Mouse (Mus musculus): ENCODE measurements at regions not wholly inside any gene's neighbourhood (a gene's known extent, or its start where the extent isn't known, plus 50 kb on each side); places are given as distances from the start of the nearest gene placed in this dataset.

DNA sequence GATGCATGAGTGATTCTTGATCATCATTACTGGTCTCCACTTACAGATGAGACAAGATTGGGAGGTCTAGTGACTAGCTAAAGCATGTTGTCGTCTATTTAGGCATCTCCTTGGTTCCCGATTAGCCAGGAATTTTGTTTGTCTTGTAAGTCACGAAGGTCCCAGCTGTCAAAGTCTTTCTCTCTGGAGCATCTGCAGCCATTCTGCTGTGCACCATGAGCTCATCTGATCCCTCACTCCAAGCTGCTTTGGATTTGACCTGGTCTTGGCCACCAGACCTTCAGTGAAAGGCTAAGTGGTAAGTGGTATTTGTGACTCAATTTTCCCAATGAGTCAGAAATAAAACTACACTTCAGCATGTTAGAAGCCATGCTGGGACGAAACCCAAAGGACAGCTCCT is 53.3 kb upstream of the Creb5 start:
- TF ChIP-seq CTCF (IDR thresholded peaks at IDR 0.05; ENCODE audit: control insufficient read depth, insufficient read depth, insufficient read length) (no peak), MYOD1 (IDR thresholded peaks at IDR 0.05; ENCODE audit: control insufficient read depth, insufficient read length, low read depth) (peak; percentile 55)
- Histone ChIP-seq H3K79me3 (ENCODE audit: low read depth) (no peaks in the 10 kb centered on the region), H3ac (ENCODE audit: control insufficient read depth, insufficient read length, low read depth) (no peak overlapping the region), H3K79me2 (ENCODE audit: control insufficient read depth, insufficient read depth) (no peaks in the 10 kb centered on the region), H3K4me3 (ENCODE audit: insufficient read depth, poor library complexity, severe bottlenecking) (no peak overlapping the region), H3K36me3 (ENCODE audit: control insufficient read depth, insufficient read depth) (no peaks in the 10 kb centered on the region), H3K27me3 (ENCODE audit: control insufficient read depth, insufficient read depth, insufficient read length) (no peaks in the 10 kb centered on the region)

DNA sequence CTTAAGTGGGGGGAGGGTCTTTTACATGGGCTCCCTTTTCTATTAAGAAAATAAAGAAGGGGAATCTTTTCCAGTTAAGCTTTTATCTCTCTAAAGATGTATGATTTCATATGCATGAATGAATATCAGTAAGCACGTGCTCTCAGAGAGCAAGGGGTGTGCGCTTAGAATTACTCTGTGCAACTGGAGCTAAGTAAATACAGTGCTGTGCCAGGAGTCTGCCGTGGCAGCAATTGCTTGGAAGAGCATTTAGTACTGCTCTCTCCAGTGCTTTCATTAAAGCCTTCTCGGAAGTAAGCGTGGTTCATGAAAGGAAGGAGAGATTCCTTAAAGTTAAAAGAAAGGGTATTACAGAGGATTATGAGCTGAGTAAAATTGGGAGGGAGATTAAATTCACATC is 54.5 kb upstream of the Creb5 start:
- TF ChIP-seq MYOG (IDR thresholded peaks at IDR 0.05; ENCODE audit: control insufficient read depth, extremely low read depth, insufficient read length) (no peak), MYOD1 (IDR thresholded peaks at IDR 0.05; ENCODE audit: control insufficient read depth, insufficient read length, low read depth) (no peak), USF1 (IDR thresholded peaks at IDR 0.05; ENCODE audit: low read depth) (no peak)
- Histone ChIP-seq H3K36me3 (ENCODE audit: control insufficient read depth, insufficient read depth) (no peaks in the 10 kb centered on the region), H3ac (ENCODE audit: control insufficient read depth, insufficient read length, low read depth) (no peak overlapping the region), H3K27me3 (ENCODE audit: control insufficient read depth, insufficient read depth, insufficient read length) (no peaks in the 10 kb centered on the region), H3K4me3 (ENCODE audit: insufficient read depth, poor library complexity, severe bottlenecking) (no peak overlapping the region), H3K79me3 (ENCODE audit: low read depth) (no peaks in the 10 kb centered on the region), H3K79me2 (ENCODE audit: control insufficient read depth, insufficient read depth) (no peaks in the 10 kb centered on the region)

DNA sequence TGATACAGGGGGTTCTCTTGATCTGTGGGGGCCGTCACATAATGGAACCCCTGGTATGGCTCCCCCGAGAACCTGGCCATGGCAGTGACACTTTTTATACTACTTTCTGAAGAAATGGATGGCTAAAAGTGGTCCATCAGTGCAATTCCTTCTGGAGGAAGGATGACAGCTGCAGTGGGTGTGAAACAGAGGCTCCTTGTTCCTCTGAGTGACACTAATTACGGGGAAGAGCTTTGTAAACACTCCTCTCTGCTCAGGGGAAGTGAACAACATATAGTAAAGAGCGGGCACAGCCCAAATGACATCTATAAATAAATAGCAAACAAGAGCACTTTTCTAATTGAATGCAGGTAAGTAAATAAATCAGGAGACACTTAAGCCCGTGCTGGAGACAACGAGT is 57.7 kb upstream of the Creb5 start:
- no peak overlapping the region for H3ac ChIP-seq (ENCODE audit: control insufficient read depth, insufficient read length, low read depth)
- no peaks in the 10 kb centered on the region for H3K79me3 ChIP-seq (ENCODE audit: low read depth)
- TF ChIP-seq FOSL1 (IDR thresholded peaks at IDR 0.05; ENCODE audit: insufficient read depth, low read length, poor library complexity, severe bottlenecking) (no peak), MAX (IDR thresholded peaks at IDR 0.05) (no peak), USF1 (IDR thresholded peaks at IDR 0.05; ENCODE audit: low read depth) (no peak), MYOG (IDR thresholded peaks at IDR 0.05; ENCODE audit: control insufficient read depth, extremely low read depth, insufficient read length) (no peak), CEBPB (IDR thresholded peaks at IDR 0.05; ENCODE audit: low read depth) (no peak), CTCF (IDR thresholded peaks at IDR 0.05; ENCODE audit: control insufficient read depth, insufficient read depth, insufficient read length) (no peak), MYOD1 (IDR thresholded peaks at IDR 0.05; ENCODE audit: control insufficient read depth, insufficient read length, low read depth) (no peak)
- H3K36me3 ChIP-seq (ENCODE audit: control insufficient read depth, insufficient read depth), result no peaks in the 10 kb centered on the region
- H3K4me3 ChIP-seq (ENCODE audit: insufficient read depth, poor library complexity, severe bottlenecking), result no peak overlapping the region
- no peaks in the 10 kb centered on the region for H3K27me3 ChIP-seq (ENCODE audit: control insufficient read depth, insufficient read depth, insufficient read length)
- no peaks in the 10 kb centered on the region for H3K79me2 ChIP-seq (ENCODE audit: control insufficient read depth, insufficient read depth)

DNA sequence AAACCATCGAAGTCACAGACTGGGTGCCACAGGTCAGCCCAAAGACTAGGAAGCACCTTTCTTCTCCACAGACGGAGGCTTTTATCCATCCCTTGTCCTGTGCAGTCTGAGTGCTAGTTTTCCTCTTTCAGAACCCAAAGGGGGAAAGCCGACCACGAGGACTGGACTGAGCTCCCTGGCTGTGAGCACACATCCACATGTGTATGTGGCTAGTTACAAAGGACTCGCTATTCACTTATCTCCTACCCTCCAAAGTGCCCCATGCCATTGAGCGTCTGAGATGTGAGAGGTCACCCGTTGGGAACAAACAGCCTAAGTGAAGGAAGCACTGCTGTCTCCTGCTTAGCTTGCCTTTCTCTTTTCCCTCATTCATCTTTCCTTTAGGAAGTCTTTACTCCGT is 65.0 kb upstream of the Creb5 start:
- H3K36me3 ChIP-seq (ENCODE audit: control insufficient read depth, insufficient read depth), result no peaks in the 10 kb centered on the region
- no peak overlapping the region for H3K4me3 ChIP-seq (ENCODE audit: insufficient read depth, poor library complexity, severe bottlenecking)
- no peak overlapping the region for H3ac ChIP-seq (ENCODE audit: control insufficient read depth, insufficient read length, low read depth)
- no peaks in the 10 kb centered on the region for H3K79me2 ChIP-seq (ENCODE audit: control insufficient read depth, insufficient read depth)
- no peak for TF ChIP-seq CEBPB (IDR thresholded peaks at IDR 0.05; ENCODE audit: low read depth)
- no peak for TF ChIP-seq MYOD1 (IDR thresholded peaks at IDR 0.05; ENCODE audit: control insufficient read depth, insufficient read length, low read depth)
- no peak for TF ChIP-seq FOSL1 (IDR thresholded peaks at IDR 0.05; ENCODE audit: insufficient read depth, low read length, poor library complexity, severe bottlenecking)
- no peak for TF ChIP-seq USF1 (IDR thresholded peaks at IDR 0.05; ENCODE audit: low read depth)
- no peak for TF ChIP-seq MAX (IDR thresholded peaks at IDR 0.05)
- no peak for TF ChIP-seq MYOG (IDR thresholded peaks at IDR 0.05; ENCODE audit: control insufficient read depth, extremely low read depth, insufficient read length)
- no peak for TF ChIP-seq CTCF (IDR thresholded peaks at IDR 0.05; ENCODE audit: control insufficient read depth, insufficient read depth, insufficient read length)
- no peaks in the 10 kb centered on the region for H3K79me3 ChIP-seq (ENCODE audit: low read depth)
- no peaks in the 10 kb centered on the region for H3K27me3 ChIP-seq (ENCODE audit: control insufficient read depth, insufficient read depth, insufficient read length)

DNA sequence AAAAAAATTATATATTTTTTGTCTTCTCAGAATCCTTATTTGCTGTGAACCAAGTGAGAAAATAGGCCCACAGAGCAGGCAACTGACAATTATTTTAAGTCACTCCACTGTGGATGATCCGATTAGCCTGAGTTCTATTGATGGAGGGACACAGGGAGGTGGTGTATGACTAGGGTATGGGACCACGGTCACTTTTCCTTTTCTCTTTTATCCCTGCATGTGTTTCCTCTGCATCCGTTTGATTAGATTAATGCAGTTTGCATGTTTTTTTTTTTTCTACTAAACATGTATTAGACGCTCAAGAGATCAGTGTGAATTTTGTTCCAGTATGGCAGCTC is 65.4 kb upstream of the Creb5 start:
- H3K79me3 ChIP-seq (ENCODE audit: low read depth), result no peaks in the 10 kb centered on the region
- TF ChIP-seq CEBPB (IDR thresholded peaks at IDR 0.05; ENCODE audit: low read depth) (no peak), CTCF (IDR thresholded peaks at IDR 0.05; ENCODE audit: control insufficient read depth, insufficient read depth, insufficient read length) (no peak), FOSL1 (IDR thresholded peaks at IDR 0.05; ENCODE audit: insufficient read depth, low read length, poor library complexity, severe bottlenecking) (no peak), USF1 (IDR thresholded peaks at IDR 0.05; ENCODE audit: low read depth) (no peak), MYOD1 (IDR thresholded peaks at IDR 0.05; ENCODE audit: control insufficient read depth, insufficient read length, low read depth) (no peak), MAX (IDR thresholded peaks at IDR 0.05) (no peak), MYOG (IDR thresholded peaks at IDR 0.05; ENCODE audit: control insufficient read depth, extremely low read depth, insufficient read length) (no peak)
- no peaks in the 10 kb centered on the region for H3K27me3 ChIP-seq (ENCODE audit: control insufficient read depth, insufficient read depth, insufficient read length)
- no peak overlapping the region for H3ac ChIP-seq (ENCODE audit: control insufficient read depth, insufficient read length, low read depth)
- no peaks in the 10 kb centered on the region for H3K79me2 ChIP-seq (ENCODE audit: control insufficient read depth, insufficient read depth)
- H3K36me3 ChIP-seq (ENCODE audit: control insufficient read depth, insufficient read depth), result no peaks in the 10 kb centered on the region
- H3K4me3 ChIP-seq (ENCODE audit: insufficient read depth, poor library complexity, severe bottlenecking), result no peak overlapping the region

DNA sequence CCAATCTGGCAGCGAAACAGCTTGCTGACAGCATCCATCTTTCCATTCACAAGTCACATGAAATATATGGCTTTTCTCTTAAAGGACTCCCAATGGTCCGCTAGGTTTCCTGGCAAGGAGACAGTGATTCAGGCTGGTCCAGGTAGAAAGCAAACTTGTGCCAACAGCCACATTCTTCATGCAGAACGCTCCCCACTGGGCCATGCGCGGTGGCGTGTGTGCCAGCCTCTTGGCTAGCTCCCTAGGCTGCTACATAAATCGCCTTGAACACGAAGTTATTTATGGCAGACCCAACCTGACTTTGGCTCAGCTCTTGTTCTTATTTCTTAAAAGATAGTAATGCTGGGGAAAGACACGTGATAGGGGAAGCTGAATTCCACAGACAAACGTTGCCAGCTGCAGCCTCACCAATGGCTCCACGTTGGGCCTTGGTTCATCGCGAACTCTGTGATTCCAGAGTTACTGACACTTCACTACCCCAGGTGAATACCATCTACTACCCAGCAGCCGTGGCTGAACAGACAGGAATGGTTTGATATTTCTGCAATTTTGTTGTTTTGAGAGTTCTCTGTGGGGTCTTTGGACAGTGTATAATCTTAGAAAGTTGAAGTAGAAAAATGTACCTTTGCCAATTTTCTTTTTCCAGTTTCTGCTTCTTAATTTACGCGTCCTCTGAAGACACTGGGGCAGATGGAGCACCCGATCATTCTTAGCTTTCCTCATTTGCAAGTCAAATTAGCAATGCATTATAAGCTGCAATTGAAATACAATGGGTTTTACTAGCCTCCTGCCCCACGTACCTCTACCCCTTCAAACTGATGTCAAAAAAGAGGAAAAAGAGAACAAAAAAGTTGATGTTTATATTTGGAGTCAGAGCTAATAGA is 66.0 kb upstream of the Creb5 start:
- H3K79me3 ChIP-seq (ENCODE audit: low read depth), result no peaks in the 10 kb centered on the region
- TF ChIP-seq USF1 (IDR thresholded peaks at IDR 0.05; ENCODE audit: low read depth), result no peak
- no peak for TF ChIP-seq CTCF (IDR thresholded peaks at IDR 0.05; ENCODE audit: control insufficient read depth, insufficient read depth, insufficient read length)
- TF ChIP-seq MAX (IDR thresholded peaks at IDR 0.05), result no peak
- TF ChIP-seq MYOG (IDR thresholded peaks at IDR 0.05; ENCODE audit: control insufficient read depth, extremely low read depth, insufficient read length), result no peak
- no peak for TF ChIP-seq CEBPB (IDR thresholded peaks at IDR 0.05; ENCODE audit: low read depth)
- TF ChIP-seq MYOD1 (IDR thresholded peaks at IDR 0.05; ENCODE audit: control insufficient read depth, insufficient read length, low read depth), result no peak
- TF ChIP-seq FOSL1 (IDR thresholded peaks at IDR 0.05; ENCODE audit: insufficient read depth, low read length, poor library complexity, severe bottlenecking), result no peak
- H3K79me2 ChIP-seq (ENCODE audit: control insufficient read depth, insufficient read depth), result no peaks in the 10 kb centered on the region
- H3K36me3 ChIP-seq (ENCODE audit: control insufficient read depth, insufficient read depth), result no peaks in the 10 kb centered on the region
- no peak overlapping the region for H3K4me3 ChIP-seq (ENCODE audit: insufficient read depth, poor library complexity, severe bottlenecking)
- H3K27me3 ChIP-seq (ENCODE audit: control insufficient read depth, insufficient read depth, insufficient read length), result no peaks in the 10 kb centered on the region
- no peak overlapping the region for H3ac ChIP-seq (ENCODE audit: control insufficient read depth, insufficient read length, low read depth)
